Mouse (Mus musculus) intestine, postnatal 0 days (tissue): ENCODE data around the gene Ctbp2. TPM values are rescaled to one million over a fixed set of nuclear protein-coding genes. Genes with fewer than 3 reads are reported as not detected.

Experiments used
- ATAC-seq: fragments of 200-750 bp; cut with Nextera tagmentation; 2 replicates; pipeline ENCODE4 v1.8.0; 2017; ENCODE audit warnings: mild to moderate bottlenecking, moderate TSS enrichment, moderate library complexity
- H3K27ac ChIP-seq: fragments of 300-500 bp; sonication (generic); 2 replicates; pipeline ENCODE4 v1.5.1; 2014; ENCODE audit warnings: mild to moderate bottlenecking, low read depth, low read length, moderate library complexity
- H3K27me3 ChIP-seq: fragments of 300-500 bp; sonication (generic); replicated peaks from 2 replicates; pipeline ENCODE4 v1.6.1; 2014; ENCODE audit warnings: low read length, mixed read lengths; ENCODE audit not compliant: control insufficient read depth, insufficient read depth
- H3K36me3 ChIP-seq: fragments of 300-500 bp; sonication (generic); 2 replicates; pipeline ENCODE4 v1.6.1; 2014; ENCODE audit warnings: mild to moderate bottlenecking, moderate library complexity; ENCODE audit not compliant: control insufficient read depth, insufficient read depth
- H3K4me1 ChIP-seq: fragments of 300-500 bp; sonication (generic); replicated peaks from 2 replicates; pipeline ENCODE4 v1.6.1; 2014; ENCODE audit warnings: antibody characterized with exemption, low read length, mixed read lengths; ENCODE audit not compliant: control insufficient read depth, insufficient read depth
- H3K4me2 ChIP-seq: fragments of 300-500 bp; sonication (generic); replicated peaks from 2 replicates; pipeline ENCODE4 v1.6.1; 2014; ENCODE audit warnings: low read depth, mild to moderate bottlenecking, moderate library complexity
- H3K4me3 ChIP-seq: fragments of 300-500 bp; sonication (generic); 2 replicates; pipeline ENCODE4 v1.5.1; 2014; ENCODE audit warnings: low read depth, low read length
- H3K9ac ChIP-seq: fragments of 300-500 bp; sonication (generic); 2 replicates; pipeline ENCODE4 v1.6.1; 2014; ENCODE audit warnings: mild to moderate bottlenecking, low read depth, low read length
- H3K9me3 ChIP-seq: fragments of 300-500 bp; sonication (generic); 2 replicates; pipeline ENCODE4 v1.6.1; 2016; ENCODE audit warnings: mixed run types; ENCODE audit not compliant: control insufficient read depth
- CTCF ChIP-seq: sonication (generic); IDR thresholded peaks from 2 replicates; pipeline ENCODE4 v1.5.1; 2016; ENCODE audit warnings: low read depth, mild to moderate bottlenecking, control low read depth, antibody characterized with exemption, moderate library complexity
- WGBS: fragments of 180-500 bp; shearing (Covaris S2); extraction: QIAGEN DNeasy Blood & Tissue Kit; methylation state at CpG from one replicate; pipeline ENCODE4 v1.1.7; 2014; 5-methylcytosine and 5-hydroxymethylcytosine counted together
- polyA plus RNA-seq: library from polyadenylated mRNA; unstranded; fragments of >200 nt; fragmentation: Nextera tagmentation; extraction: Ambion mirVana; gene quantifications from 2 replicates; pipeline ENCODE4 v1.2.1, GENCODE M21; 2015

The Ctbp2 gene
- polyA plus RNA-seq, 1 experiment from 2014 or later, result 42.6 TPM

- H3K4me2 ChIP-seq, result no peak overlapping the region
- H3K27ac ChIP-seq, result no peak overlapping the region
- H3K27me3 ChIP-seq, result no peaks in the 10 kb centered on the region
- 80% methylated on average over 3 of the region's 3 CpGs for WGBS
- H3K4me1 ChIP-seq, result peaks cover 3% of the 10 kb centered on the region; the same call in 1 of the 2 replicates
- peaks cover 6% of the 10 kb centered on the region; the same call in 1 of the 2 replicates for H3K36me3 ChIP-seq
- H3K4me3 ChIP-seq, result no peak overlapping the region
- TF ChIP-seq CTCF, result no peak
- H3K9ac ChIP-seq, result no peak overlapping the region
- no peak for ATAC-seq
- H3K9me3 ChIP-seq, result no peaks in the 10 kb centered on the region
These were observed 30.0 kb downstream of the Ctbp2 start for GRCm38 (mm10) chr7:133094161-133094560.

- no peak for ATAC-seq
- Histone ChIP-seq H3K36me3 (peaks cover 6% of the 10 kb centered on the region; the same call in 1 of the 2 replicates), H3K4me1 (peaks cover 3% of the 10 kb centered on the region; the same call in 1 of the 2 replicates), H3K4me3 (no peak overlapping the region), H3K4me2 (no peak overlapping the region), H3K9ac (no peak overlapping the region), H3K27me3 (no peaks in the 10 kb centered on the region), H3K9me3 (no peaks in the 10 kb centered on the region), H3K27ac (no peak overlapping the region)
- no peak for TF ChIP-seq CTCF
- WGBS, result 92% methylated on average over 5 of the region's 5 CpGs
These were observed 30.4 kb downstream of the Ctbp2 start for GRCm38 (mm10) chr7:133093731-133094130.

GRCm38 (mm10) chr7:133090641-133091040 lies 33.5 kb downstream of the Ctbp2 start:
- no peaks in the 10 kb centered on the region for H3K9me3 ChIP-seq

GRCm38 (mm10) chr7:133089621-133090260 lies 34.4 kb downstream of the Ctbp2 start:
- no peaks in the 10 kb centered on the region for H3K27me3 ChIP-seq
- TF ChIP-seq CTCF, result no peak
- H3K4me3 ChIP-seq, result no peak overlapping the region
- WGBS, result 68% methylated on average over 11 of the region's 11 CpGs
- no peaks in the 10 kb centered on the region; the same call in 1 of the 2 replicates for H3K4me1 ChIP-seq
- no peak overlapping the region for H3K4me2 ChIP-seq
- no peak overlapping the region for H3K9ac ChIP-seq
- H3K36me3 ChIP-seq, result no peaks in the 10 kb centered on the region; the same call in 1 of the 2 replicates
- H3K27ac ChIP-seq, result no peak overlapping the region
- no peaks in the 10 kb centered on the region for H3K9me3 ChIP-seq
- no peak for ATAC-seq

More at GRCm38 (mm10) chr7:133090641-133091040, 33.5 kb downstream of the Ctbp2 start:
- TF ChIP-seq CTCF, result no peak
- Histone ChIP-seq H3K4me3 (no peak overlapping the region), H3K27me3 (no peaks in the 10 kb centered on the region), H3K4me1 (no peaks in the 10 kb centered on the region; the same call in 1 of the 2 replicates), H3K4me2 (no peak overlapping the region), H3K27ac (no peak overlapping the region), H3K9ac (no peak overlapping the region), H3K36me3 (no peaks in the 10 kb centered on the region; the same call in 1 of the 2 replicates)
- ATAC-seq, result 0 out of 2 replicates have a peak, but pooled peaks have one; percentile 34
- 58% methylated on average over 4 of the region's 4 CpGs for WGBS

GRCm38 (mm10) chr7:133088830-133089261 lies 35.3 kb downstream of the Ctbp2 start:
- 41% methylated on average over 11 of the region's 11 CpGs for WGBS
- Histone ChIP-seq H3K9me3 (no peaks in the 10 kb centered on the region), H3K4me3 (no peak overlapping the region), H3K4me2 (peak overlapping the region; percentile 33), H3K27ac (peak overlapping the region; percentile 78), H3K4me1 (no peaks in the 10 kb centered on the region; the same call in 1 of the 2 replicates), H3K9ac (0 out of 2 replicates have a peak overlapping the region, but pooled peaks have one; percentile 26), H3K27me3 (no peaks in the 10 kb centered on the region), H3K36me3 (no peaks in the 10 kb centered on the region; the same call in 1 of the 2 replicates)
- no peak for TF ChIP-seq CTCF
- no peak for ATAC-seq

- H3K4me2 ChIP-seq, result peak overlapping the region; percentile 33
- no peak overlapping the region; the same call in 1 of the 2 replicates for H3K9ac ChIP-seq
- H3K27ac ChIP-seq, result peak overlapping the region; percentile 78; the same call in 1 of the 2 replicates
- no peak for TF ChIP-seq CTCF
- ATAC-seq, result no peak
- 34% methylated on average over 4 of the region's 4 CpGs for WGBS
- H3K27me3 ChIP-seq, result no peaks in the 10 kb centered on the region
- no peak overlapping the region for H3K4me3 ChIP-seq
- no peaks in the 10 kb centered on the region; the same call in 1 of the 2 replicates for H3K4me1 ChIP-seq
- no peaks in the 10 kb centered on the region; the same call in 1 of the 2 replicates for H3K36me3 ChIP-seq
- H3K9me3 ChIP-seq, result no peaks in the 10 kb centered on the region
These were observed 35.7 kb downstream of the Ctbp2 start for GRCm38 (mm10) chr7:133088411-133088810.
